Mouse (Mus musculus) cerebellum, adult 2 months (tissue): ENCODE results near the gene Olfr555.

Source experiments
- CTCF ChIP-seq: fragments of 200-500 bp; IDR thresholded peaks from 2 replicates; pipeline ENCODE4 v1.5.1; 2011; ENCODE audit warnings: low read depth, mild to moderate bottlenecking, control low read depth, low read length, moderate library complexity, borderline replicate concordance; ENCODE audit not compliant: insufficient read depth
- POLR2A ChIP-seq: fragments of 200-500 bp; IDR thresholded peaks from 2 replicates; pipeline ENCODE4 v1.6.1; 2011; ENCODE audit warnings: low read length, control low read depth, borderline replicate concordance; ENCODE audit not compliant: insufficient read depth

- TF ChIP-seq CTCF = no peak
- TF ChIP-seq POLR2A = no peak
These were observed 6.0 kb downstream of the Olfr555 start, which contains the start of gene Olfr556 for GRCm38 (mm10) chr7:102664599-102664998.
